Mouse (Mus musculus) heart, adult 18-20 months (tissue): ENCODE data around the gene Pet100. TPM values are rescaled to one million over a fixed set of nuclear protein-coding genes. Genes with fewer than 3 reads are reported as not detected.

ENCODE experiments used
- total RNA-seq, 2 experiments: library from RNA; stranded (reverse); gene quantifications; 2 replicates each; pipeline ENCODE4 v1.2.3; 2021

Gene Pet100
- total RNA-seq, 2 experiments from 2014 or later = 75.5 to 95.8 TPM

Other genes with a start within 250 kb of the Pet100 start
- 10 to 100 TPM; 17.5 to 20.4 TPM for gene Arhgef18, start 228.5 kb upstream of the Pet100 start, total RNA-seq
- 1 to 10 TPM; 3.6 to 4.2 TPM for gene Pex11g, start 153.9 kb upstream of the Pet100 start, total RNA-seq
- not detected for gene Tex45, start 150.7 kb upstream of the Pet100 start, total RNA-seq
- 10 to 100 TPM; 29.4 to 30.5 TPM for gene Zfp358, start 128.4 kb upstream of the Pet100 start, total RNA-seq
- 10 to 100 TPM; 17.8 to 21.0 TPM for gene Mcoln1, start 121.1 kb upstream of the Pet100 start, total RNA-seq
- 10 to 100 TPM in 1 of 2 experiments, 1 to 10 TPM in 1; 8.1 to 10.2 TPM for gene Pnpla6, start 106.2 kb upstream of the Pet100 start, total RNA-seq
- gene C330021F23Rik, start 53.6 kb upstream of the Pet100 start, total RNA-seq = under 1 TPM; 0.22 to 0.49 TPM
- gene Camsap3, start 34.3 kb upstream of the Pet100 start, total RNA-seq = 1 to 10 TPM; 1.2 to 1.6 TPM
- gene Xab2, start 232 bp upstream of the Pet100 start, total RNA-seq = 10 to 100 TPM; 14.0 to 20.3 TPM
- gene Pcp2, start 4.0 kb downstream of the Pet100 start, total RNA-seq = not detected
- 1 to 10 TPM; 4.3 to 9.3 TPM for gene Stxbp2, start 9.4 kb downstream of the Pet100 start, total RNA-seq
- gene Retn, start 34.2 kb downstream of the Pet100 start, total RNA-seq = 10 to 100 TPM in 1 of 2 experiments, 1 to 10 TPM in 1; 5.1 to 17.7 TPM
- under 1 TPM; 0.30 to 0.49 TPM for gene Mcemp1, start 44.2 kb downstream of the Pet100 start, total RNA-seq
- 1 to 10 TPM in 1 of 2 experiments, under 1 TPM in 1; 0.82 to 7.1 TPM for gene Fcor, start 50.8 kb downstream of the Pet100 start, total RNA-seq
- gene Trappc5, start 54.8 kb downstream of the Pet100 start, total RNA-seq = 10 to 100 TPM; 20.0 to 21.2 TPM
- 1 to 10 TPM in 1 of 2 experiments, not detected in 1; 3.4 TPM for gene Fcer2a, start 72.6 kb downstream of the Pet100 start, total RNA-seq
- gene Clec4g, start 99.1 kb downstream of the Pet100 start, total RNA-seq = 1 to 10 TPM in 1 of 2 experiments, under 1 TPM in 1; 0.47 to 1.0 TPM
- under 1 TPM; 0.82 to 0.87 TPM for gene Cd209a, start 127.4 kb downstream of the Pet100 start, total RNA-seq
- gene Cd209e, start 232.8 kb downstream of the Pet100 start, total RNA-seq = not detected